Mouse (Mus musculus) layer of hippocampus, postnatal 36 days (tissue): ENCODE measurements at regions not wholly inside any gene's neighbourhood (a gene's known extent, or its start where the extent isn't known, plus 50 kb on each side); places are given as distances from the start of the nearest gene placed in this dataset.

Experiments used
- DNase-seq, 2 experiments: peaks; one replicate each; pipeline ENCODE4 v3.0.0; 2022

DNA sequence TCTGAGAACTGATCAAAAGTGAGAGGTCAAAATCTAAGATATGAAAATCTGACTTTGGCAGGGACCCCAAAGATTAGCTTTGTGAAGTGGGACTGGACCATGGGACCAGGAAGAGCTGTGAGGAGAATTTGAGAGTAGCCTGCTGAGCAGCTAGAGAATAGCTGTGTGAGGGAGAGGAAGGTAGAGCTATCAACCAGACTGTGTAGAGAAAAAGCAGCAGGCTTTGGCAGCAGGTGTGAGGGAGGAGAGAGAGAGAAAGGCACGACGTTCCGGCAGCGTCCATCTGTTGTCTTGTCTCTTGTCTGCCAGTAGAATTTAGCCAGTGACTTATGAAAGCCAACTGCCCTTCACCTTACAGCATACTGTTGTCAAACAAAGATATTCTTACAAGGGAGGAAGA is 412.1 kb downstream of the Slitrk2 start:
- peak; percentile 24 to 25 for DNase-seq

DNA sequence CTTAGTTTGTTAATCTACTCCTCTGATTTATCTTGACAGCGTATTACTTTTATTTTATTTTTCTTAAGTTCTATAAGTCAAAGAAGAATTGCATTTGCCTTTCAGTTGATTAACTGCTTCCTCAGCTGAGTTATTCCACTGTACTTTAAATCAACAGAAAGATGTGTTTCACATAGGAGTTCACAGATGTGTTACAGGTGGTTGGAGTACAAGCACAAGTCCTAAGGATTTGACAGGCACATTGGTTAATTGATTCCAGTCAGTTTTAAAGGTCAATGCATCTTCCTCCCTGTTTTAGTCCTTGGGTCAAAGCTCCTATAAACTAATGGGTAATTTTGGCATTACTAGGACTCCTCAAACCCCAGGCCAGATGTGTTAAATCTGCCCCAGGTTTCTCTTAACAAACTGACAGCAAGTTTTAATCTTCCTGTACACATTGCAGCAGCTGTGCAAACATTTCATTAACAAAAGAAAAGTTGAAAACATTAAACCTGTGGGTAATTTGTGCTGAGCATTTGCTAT is 413.5 kb downstream of the Slitrk2 start:
- no peak for DNase-seq

GRCm38 (mm10) chrX:67092395-67092794 is 443.3 kb downstream of the Slitrk2 start:
- DNase-seq, result no peak
